24 mouse cellular contexts compared by ENCODE assay signal in the genomic region with DNA sequence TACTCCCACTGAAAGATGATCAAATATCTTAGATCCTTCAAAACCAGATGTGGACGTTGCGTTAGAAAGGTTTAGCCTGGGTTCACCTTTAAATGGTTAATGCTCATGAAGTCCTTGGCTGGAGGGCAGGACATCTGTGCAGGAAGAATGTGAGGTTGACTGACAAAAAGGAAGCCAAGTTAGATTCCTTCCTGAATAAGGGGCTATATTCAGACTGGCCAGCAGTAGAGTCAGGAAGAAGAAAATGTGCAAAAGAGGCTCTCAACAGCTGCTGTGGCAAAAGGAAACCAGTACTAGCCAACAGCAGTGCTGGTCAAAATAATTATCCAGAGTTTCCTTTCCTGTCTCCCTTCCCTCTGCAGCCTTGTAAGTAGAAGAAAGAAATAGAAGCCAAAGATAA.
A peak's percentile ranks its signal among the peaks of the same experiment; 100 is the strongest.
DNase-seq lines count a peak whose midpoint lies in the region; ATAC-seq and TF ChIP-seq lines count a peak whose summit lies in the region.
"Had no signal": no experiment of that assay in that cellular context is flagged by ENCODE, and none has a peak within 500 bp of the region (broad histone marks: within the 10 kb centered on the region; RNA-seq: fewer than 3 reads in every experiment).

No protein-coding gene starts in this region.

- H3K4me2 ChIP-seq in kidney, embryonic 16.5 days (replicated peaks; ENCODE audit: low read depth, low read length), result no peak overlapping the region
- H3K4me2 ChIP-seq in intestine, embryonic 16.5 days (ENCODE audit: low read depth, low read length), result no peak overlapping the region
- H3K4me2 ChIP-seq: embryonic facial prominence, embryonic 15.5 days; midbrain, embryonic 11.5 days; stomach, embryonic 15.5 days had no signal

- H3K4me3 ChIP-seq in kidney, embryonic 16.5 days (ENCODE audit: low read length), result no peak overlapping the region
- H3K4me3 ChIP-seq in kidney, adult 2 months (ENCODE audit: insufficient read depth, low read depth, low read length), result no peak overlapping the region
- H3K4me3 ChIP-seq in brown adipose tissue, adult 24 weeks (ENCODE audit: insufficient read depth, low read depth, low read length), result no peak overlapping the region
- no peak overlapping the region for H3K4me3 ChIP-seq in intestine, embryonic 16.5 days (ENCODE audit: low read length)
- H3K4me3 ChIP-seq: embryonic facial prominence, embryonic 15.5 days; heart, adult 2 months; layer of hippocampus, adult 2 months; stomach, embryonic 15.5 days had no signal

- peak; percentile 5 for DNase-seq in gastrocnemius, adult 18-20 months (ENCODE audit: low spot score)
- DNase-seq in gastrocnemius, postnatal 4 days (ENCODE audit: low spot score in 2 of 2), result no peak
- peak; percentile 21 for DNase-seq in heart, adult 8-10 months (ENCODE audit: low spot score)
- no peak for DNase-seq in heart, postnatal 36 days
- no peak for DNase-seq in kidney, adult 2 months
- DNase-seq: adrenal gland, postnatal 10 days; cerebellum, adult 8-10 months; cerebellum, postnatal 36 days; embryo, embryonic 11 days; kidney, adult 9 months; layer of hippocampus, postnatal 36 days; liver, postnatal 0 days; lung, postnatal 14 days; thymus, postnatal 25 days had no signal

- H3K27ac ChIP-seq in kidney, embryonic 16.5 days (ENCODE audit: low read length), result 0 out of 2 replicates have a peak overlapping the region, but pooled peaks have one; percentile 39
- H3K27ac ChIP-seq in kidney, adult 2 months (ENCODE audit: insufficient read depth, low read depth, low read length), result no peak overlapping the region
- 0 out of 2 replicates have a peak overlapping the region, but pooled peaks have one; percentile 26 for H3K27ac ChIP-seq in brown adipose tissue, adult 24 weeks (replicated peaks; ENCODE audit: low read depth, low read length)
- H3K27ac ChIP-seq in intestine, embryonic 16.5 days (ENCODE audit: low read length), result no peak overlapping the region
- H3K27ac ChIP-seq: embryonic facial prominence, embryonic 15.5 days; heart, adult 2 months; hindbrain, postnatal 0 days; layer of hippocampus, adult 2 months; stomach, embryonic 15.5 days had no signal

- no peaks in the 10 kb centered on the region for H3K36me3 ChIP-seq in kidney, embryonic 16.5 days (ENCODE audit: insufficient read depth, low read length)
- H3K36me3 ChIP-seq in kidney, adult 2 months (ENCODE audit: control insufficient read depth, insufficient read depth, low read length), result no peaks in the 10 kb centered on the region
- H3K36me3 ChIP-seq in intestine, embryonic 16.5 days (ENCODE audit: control insufficient read depth, insufficient read depth, low read length), result no peaks in the 10 kb centered on the region
- H3K36me3 ChIP-seq: embryonic facial prominence, embryonic 15.5 days; stomach, embryonic 15.5 days had no signal

- intact Hi-C loops in heart, postnatal 36 days (cut with DNase I), result no loop called here

- H3K9ac ChIP-seq in kidney, embryonic 16.5 days (replicated peaks; ENCODE audit: low read length), result no peak overlapping the region
- H3K9ac ChIP-seq in intestine, embryonic 16.5 days (ENCODE audit: low read depth, low read length), result no peak overlapping the region
- H3K9ac ChIP-seq: embryonic facial prominence, embryonic 15.5 days; liver, postnatal 0 days; stomach, embryonic 15.5 days had no signal

- no peaks in the 10 kb centered on the region for H3K9me3 ChIP-seq in kidney, embryonic 16.5 days (ENCODE audit: low read length)
- H3K9me3 ChIP-seq in intestine, embryonic 16.5 days (ENCODE audit: control insufficient read depth, low read length), result no peaks in the 10 kb centered on the region
- H3K9me3 ChIP-seq: embryonic facial prominence, embryonic 15.5 days; stomach, embryonic 15.5 days had no signal

- WGBS in kidney, embryonic 16.5 days, result 78% methylated on average over 2 of the region's 2 CpGs
- WGBS in kidney, adult 2 months, result 58% methylated on average over 2 of the region's 2 CpGs
- 71% methylated on average over 2 of the region's 2 CpGs for WGBS in intestine, embryonic 16.5 days

- no peak for TF ChIP-seq POLR2A in kidney, adult 2 months (IDR thresholded peaks at IDR 0.05; ENCODE audit: low read depth, low read length)

- no peak for TF ChIP-seq CTCF in kidney, adult 2 months (conservative IDR thresholded peaks at IDR 0.05; ENCODE audit: insufficient read depth, insufficient read length, low read depth, low read length)

- ATAC-seq in kidney, embryonic 16.5 days (ENCODE audit: low FRiP score, low TSS enrichment), result no peak
- ATAC-seq in intestine, embryonic 16.5 days, result no peak
- ATAC-seq: forebrain, embryonic 14.5 days; hindbrain, postnatal 0 days; liver, postnatal 0 days had no signal

- no peaks in the 10 kb centered on the region for H3K4me1 ChIP-seq in kidney, embryonic 16.5 days (ENCODE audit: insufficient read depth, low read length)
- no peaks in the 10 kb centered on the region for H3K4me1 ChIP-seq in kidney, adult 2 months (ENCODE audit: control insufficient read depth, insufficient read depth, low read length)
- no peaks in the 10 kb centered on the region for H3K4me1 ChIP-seq in brown adipose tissue, adult 24 weeks (ENCODE audit: control insufficient read depth, insufficient read depth, insufficient read length, low read length)
- no peaks in the 10 kb centered on the region for H3K4me1 ChIP-seq in intestine, embryonic 16.5 days (ENCODE audit: control insufficient read depth, insufficient read depth, low read length)
- H3K4me1 ChIP-seq: stomach, embryonic 15.5 days had no signal

- H3K27me3 ChIP-seq in kidney, embryonic 16.5 days (ENCODE audit: insufficient read depth, low read length), result no peaks in the 10 kb centered on the region
- no peaks in the 10 kb centered on the region for H3K27me3 ChIP-seq in kidney, adult 2 months (replicated peaks; ENCODE audit: control insufficient read depth, insufficient read depth, low read length)
- no peaks in the 10 kb centered on the region for H3K27me3 ChIP-seq in intestine, embryonic 16.5 days (replicated peaks; ENCODE audit: control insufficient read depth, insufficient read depth, low read length)
- H3K27me3 ChIP-seq: embryonic facial prominence, embryonic 15.5 days; stomach, embryonic 15.5 days had no signal

Comparison
In these comparisons a context has a peak if more than half of its experiments do, and no peak if none do; other contexts are left out.
1. DNase-seq: peak in gastrocnemius, adult 18-20 months (single experiment) and heart, adult 8-10 months (single experiment); none in gastrocnemius, postnatal 4 days (0 of 2), heart, postnatal 36 days (0 of 2) and kidney, adult 2 months (single experiment).
2. H3K27ac ChIP-seq: peak in kidney, embryonic 16.5 days (single experiment) and brown adipose tissue, adult 24 weeks (single experiment); none in kidney, adult 2 months (single experiment) and intestine, embryonic 16.5 days (single experiment).